Mouse (Mus musculus) C2C12 (cell line): ENCODE measurements around the gene Fancc. TPM values are rescaled to one million over a fixed set of nuclear protein-coding genes. Genes with fewer than 3 reads are reported as not detected.

Experiments used
- H3K27me3 ChIP-seq: one replicate; pipeline ENCODE4 v1.6.1; 2011; ENCODE audit not compliant: control insufficient read depth, insufficient read depth, insufficient read length
- H3K36me3 ChIP-seq: one replicate; pipeline ENCODE4 v1.6.1; 2011; ENCODE audit not compliant: control insufficient read depth, insufficient read depth
- H3K4me3 ChIP-seq: one replicate; pipeline ENCODE4 v1.5.1; 2011; ENCODE audit warnings: mild to moderate bottlenecking, control low read depth; ENCODE audit not compliant: poor library complexity, insufficient read depth, severe bottlenecking
- H3K79me2 ChIP-seq: one replicate; pipeline ENCODE4 v1.6.1; 2011; ENCODE audit not compliant: control insufficient read depth, insufficient read depth
- H3K79me3 ChIP-seq: one replicate; pipeline ENCODE4 v1.6.1; 2011; ENCODE audit warnings: low read depth, control low read depth
- H3ac ChIP-seq: one replicate; pipeline ENCODE3; 2011; ENCODE audit warnings: low read depth; ENCODE audit not compliant: control insufficient read depth, insufficient read length
- CEBPB ChIP-seq: IDR thresholded peaks from one replicate; pipeline ENCODE4 v1.6.1; 2011; ENCODE audit warnings: low read depth, mild to moderate bottlenecking, control low read depth, moderate library complexity
- CTCF ChIP-seq: IDR thresholded peaks from one replicate; pipeline ENCODE4 v1.5.1; 2011; ENCODE audit not compliant: control insufficient read depth, insufficient read depth, insufficient read length
- FOSL1 ChIP-seq: IDR thresholded peaks from one replicate; pipeline ENCODE4 v1.8.0; 2011; ENCODE audit warnings: mild to moderate bottlenecking, low read length; ENCODE audit not compliant: poor library complexity, insufficient read depth, severe bottlenecking
- MAX ChIP-seq: IDR thresholded peaks from one replicate; pipeline ENCODE4 v1.6.1; 2011; ENCODE audit warnings: mild to moderate bottlenecking, control low read depth
- MYOD1 ChIP-seq: IDR thresholded peaks from one replicate; pipeline ENCODE4 v1.6.1; 2011; ENCODE audit warnings: low read depth; ENCODE audit not compliant: control insufficient read depth, insufficient read length
- MYOG ChIP-seq: IDR thresholded peaks from one replicate; pipeline ENCODE4 v1.6.1; 2011; ENCODE audit not compliant: control insufficient read depth, insufficient read length; ENCODE audit errors: extremely low read depth
- USF1 ChIP-seq: IDR thresholded peaks from one replicate; pipeline ENCODE4 v1.6.1; 2011; ENCODE audit warnings: low read depth, mild to moderate bottlenecking, control low read depth, moderate library complexity
- polyA plus RNA-seq: library from polyadenylated mRNA; unstranded; fragments of >200 nt; fragmentation: generic; extraction: Trizol; gene quantifications from one replicate; pipeline ENCODE4 v1.2.1, GENCODE M21; 2012; ENCODE audit warnings: missing spikeins

Fancc gene
- polyA plus RNA-seq, 1 experiment = 9.3 TPM

DNA sequence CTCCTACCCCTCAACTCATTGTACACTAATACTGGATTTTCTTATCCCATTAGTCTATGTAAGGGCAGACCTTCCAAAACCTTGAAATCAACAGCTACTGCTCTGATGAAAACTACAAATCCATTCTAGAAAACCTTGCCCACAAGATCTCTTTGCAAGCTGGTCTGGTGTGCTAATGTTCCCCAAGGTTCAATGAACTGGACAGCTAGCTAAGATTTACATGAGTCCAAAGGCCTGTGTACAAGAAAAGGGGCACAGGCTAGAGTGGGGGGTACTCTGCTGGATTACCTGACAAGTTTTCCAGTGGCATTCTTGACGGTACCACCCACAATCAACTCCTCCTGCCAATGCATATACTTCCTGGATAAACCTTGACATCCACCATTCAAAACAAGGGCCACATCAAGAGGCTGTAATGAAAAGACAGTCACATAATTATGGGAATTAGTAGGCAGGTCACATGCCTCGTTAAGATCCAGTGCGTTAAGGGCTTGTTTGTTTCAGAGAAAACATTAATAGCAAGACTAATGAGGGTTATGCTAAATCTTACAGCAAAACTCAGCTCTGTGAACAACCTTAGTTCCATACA lies 45.8 kb upstream of the Fancc start:
- TF ChIP-seq MAX (no peak), FOSL1 (no peak), USF1 (no peak), MYOD1 (no peak), CEBPB (no peak), CTCF (no peak), MYOG (no peak)
- Histone ChIP-seq H3K79me3 (no peaks in the 10 kb centered on the region), H3K27me3 (no peaks in the 10 kb centered on the region), H3K36me3 (peaks cover 45% of the 10 kb centered on the region), H3K4me3 (no peak overlapping the region), H3K79me2 (no peaks in the 10 kb centered on the region), H3ac (no peak overlapping the region)

DNA sequence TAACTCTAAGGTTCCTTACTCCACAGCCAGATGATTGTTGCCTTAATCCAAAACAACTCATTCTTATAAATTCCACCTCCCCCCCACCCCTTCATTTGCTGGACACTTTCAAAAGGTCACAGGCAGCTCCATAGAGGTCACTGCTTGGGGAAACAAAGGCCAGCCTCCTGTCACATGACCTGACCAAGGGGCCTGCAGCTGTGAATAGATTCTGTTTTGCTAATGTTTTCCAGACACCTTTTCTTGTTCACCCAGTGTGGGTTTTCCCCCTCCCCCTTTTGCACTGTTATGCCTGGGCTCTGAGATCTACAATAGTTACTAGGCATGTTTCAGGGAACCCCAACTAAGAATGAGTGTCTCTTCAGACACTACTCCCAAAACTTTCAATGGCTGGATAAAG lies 44.4 kb upstream of the Fancc start:
- no peaks in the 10 kb centered on the region for H3K79me2 ChIP-seq
- H3K79me3 ChIP-seq = no peaks in the 10 kb centered on the region
- no peaks in the 10 kb centered on the region for H3K27me3 ChIP-seq
- no peak overlapping the region for H3ac ChIP-seq
- no peak for TF ChIP-seq CTCF
- TF ChIP-seq MAX = no peak
- no peak for TF ChIP-seq MYOG
- no peak for TF ChIP-seq FOSL1
- no peak for TF ChIP-seq USF1
- no peak for TF ChIP-seq CEBPB
- TF ChIP-seq MYOD1 = no peak
- no peak overlapping the region for H3K4me3 ChIP-seq
- peaks cover 46% of the 10 kb centered on the region for H3K36me3 ChIP-seq

DNA sequence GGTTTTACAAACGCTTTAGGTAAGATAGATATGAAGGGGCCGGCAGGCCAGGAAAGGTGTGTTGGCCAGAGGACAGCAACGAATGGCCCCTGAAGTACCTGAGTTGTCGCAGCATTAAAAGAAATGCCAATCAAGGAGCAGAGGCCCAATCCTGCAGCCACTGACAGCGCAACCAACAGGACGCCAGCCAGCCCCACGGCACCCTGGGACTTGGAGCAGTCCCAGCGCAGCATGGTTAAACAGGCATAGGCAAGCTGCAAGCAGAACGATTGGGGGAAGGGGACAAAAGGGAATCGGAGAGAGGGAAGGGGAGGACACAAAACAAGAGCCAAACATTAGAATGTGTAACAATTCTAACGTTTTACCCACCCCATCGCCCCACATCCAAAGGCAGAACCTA lies 43.5 kb upstream of the Fancc start:
- Histone ChIP-seq H3K36me3 (peaks cover 46% of the 10 kb centered on the region), H3K79me3 (no peaks in the 10 kb centered on the region), H3ac (no peak overlapping the region), H3K4me3 (no peak overlapping the region), H3K79me2 (no peaks in the 10 kb centered on the region), H3K27me3 (no peaks in the 10 kb centered on the region)
- TF ChIP-seq FOSL1 (no peak), MYOG (no peak), CEBPB (no peak), MYOD1 (no peak), USF1 (no peak), CTCF (no peak), MAX (no peak)

DNA sequence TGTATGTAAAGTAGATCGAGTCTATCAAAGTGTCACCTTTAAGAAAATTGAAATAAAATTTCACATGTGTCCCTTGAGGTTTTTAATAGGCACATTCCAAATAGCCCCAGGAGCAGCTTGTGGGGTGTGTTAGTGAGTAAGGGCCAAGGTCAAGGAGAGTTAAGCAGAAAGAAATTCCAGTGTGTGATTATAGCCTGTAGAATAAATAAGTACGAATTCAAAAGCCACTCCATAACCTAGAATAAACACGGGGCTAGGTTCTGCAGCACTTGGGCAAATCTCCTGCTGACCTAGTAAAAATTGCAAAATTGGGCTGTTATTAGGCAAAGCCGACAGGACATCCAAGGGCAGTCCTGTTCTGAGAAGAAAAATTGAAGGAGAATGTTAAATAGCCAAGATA lies 37.9 kb upstream of the Fancc start:
- TF ChIP-seq MAX = no peak
- Histone ChIP-seq H3K79me2 (no peaks in the 10 kb centered on the region), H3K79me3 (no peaks in the 10 kb centered on the region), H3ac (no peak overlapping the region), H3K36me3 (peaks cover 60% of the 10 kb centered on the region), H3K4me3 (no peak overlapping the region), H3K27me3 (no peaks in the 10 kb centered on the region)

DNA sequence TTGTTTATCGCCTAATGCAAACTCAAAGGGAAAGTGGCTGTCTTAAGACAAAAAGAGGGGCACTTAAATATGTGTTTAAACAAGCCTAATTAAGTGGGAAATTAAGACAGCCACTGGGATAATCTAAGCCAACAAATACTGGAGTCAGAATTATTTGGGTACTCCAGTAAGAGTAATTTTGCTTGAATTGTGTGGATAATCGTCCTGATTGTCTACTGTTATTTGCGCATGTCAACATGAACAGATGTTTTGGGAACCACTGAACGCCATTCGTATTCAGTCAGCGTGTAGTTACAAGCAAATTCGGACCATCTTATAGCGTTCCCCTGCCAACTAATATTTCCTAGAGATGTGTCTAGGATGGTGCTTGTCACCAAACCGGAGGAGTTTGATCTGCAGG lies 33.8 kb upstream of the Fancc start:
- TF ChIP-seq FOSL1 (no peak), MAX (no peak), CEBPB (no peak), MYOG (no peak), USF1 (no peak)
- Histone ChIP-seq H3K79me2 (no peaks in the 10 kb centered on the region), H3K36me3 (peaks cover 54% of the 10 kb centered on the region), H3K4me3 (no peak overlapping the region), H3ac (no peak overlapping the region), H3K79me3 (no peaks in the 10 kb centered on the region), H3K27me3 (no peaks in the 10 kb centered on the region)

DNA sequence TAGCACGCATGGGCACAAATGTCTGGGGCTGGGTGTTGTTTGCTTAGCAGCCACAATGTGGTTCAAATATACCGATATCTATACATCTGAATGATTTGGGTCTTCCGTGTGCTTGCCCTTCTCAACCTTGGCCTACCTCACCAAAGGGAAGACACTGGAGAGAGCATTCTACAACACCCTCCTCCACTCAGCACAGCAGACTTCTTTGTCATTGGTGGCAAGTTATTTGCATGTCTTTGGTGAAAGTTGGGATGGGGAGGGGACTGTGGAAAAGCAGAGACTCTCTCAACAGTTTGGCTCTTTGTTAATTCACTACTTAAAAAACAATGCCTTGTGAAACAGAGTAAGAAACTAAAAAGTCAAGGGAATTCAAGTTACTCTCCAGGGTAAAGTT lies 33.3 kb upstream of the Fancc start:
- Histone ChIP-seq H3ac (no peak overlapping the region), H3K27me3 (no peaks in the 10 kb centered on the region), H3K79me2 (no peaks in the 10 kb centered on the region), H3K36me3 (peaks cover 54% of the 10 kb centered on the region), H3K79me3 (no peaks in the 10 kb centered on the region), H3K4me3 (no peak overlapping the region)
- TF ChIP-seq MAX (no peak), USF1 (no peak), MYOG (no peak), MYOD1 (no peak), CEBPB (no peak), CTCF (no peak), FOSL1 (no peak)
